Mouse (Mus musculus) kidney, postnatal 0 days (tissue): ENCODE results near the gene Pum1. TPM values are rescaled to one million over a fixed set of nuclear protein-coding genes. Genes with fewer than 3 reads are reported as not detected.

Source experiments
- ATAC-seq: fragments of 200-750 bp; cut with Nextera tagmentation; replicated peaks from 2 replicates; pipeline ENCODE4 v1.8.0; 2017; ENCODE audit warnings: low read depth, moderate number of reproducible peaks, moderate TSS enrichment, moderate library complexity; ENCODE audit not compliant: low FRiP score
- DNase-seq: peaks from one replicate; pipeline ENCODE4 v3.0.0-alpha.2; 2016; ENCODE audit warnings: low spot score
- H3K27ac ChIP-seq: fragments of 300-500 bp; sonication (generic); 2 replicates; pipeline ENCODE4 v1.5.1; 2014; ENCODE audit warnings: mild to moderate bottlenecking
- H3K27me3 ChIP-seq: fragments of 300-500 bp; sonication (generic); 2 replicates; pipeline ENCODE4 v1.6.1; 2014; ENCODE audit warnings: low read length, mixed read lengths; ENCODE audit not compliant: insufficient read depth
- H3K36me3 ChIP-seq: fragments of 300-500 bp; sonication (generic); 2 replicates; pipeline ENCODE4 v1.6.1; 2014; ENCODE audit warnings: low read length, mixed read lengths; ENCODE audit not compliant: insufficient read depth
- H3K4me1 ChIP-seq: fragments of 300-500 bp; sonication (generic); replicated peaks from 2 replicates; pipeline ENCODE4 v1.6.1; 2014; ENCODE audit warnings: antibody characterized with exemption, low read length, mixed read lengths; ENCODE audit not compliant: insufficient read depth
- H3K4me2 ChIP-seq: fragments of 300-500 bp; sonication (generic); 2 replicates; pipeline ENCODE4 v1.6.1; 2014; ENCODE audit warnings: mild to moderate bottlenecking, low read length, moderate library complexity, mixed read lengths
- H3K4me3 ChIP-seq: fragments of 300-500 bp; sonication (generic); replicated peaks from 2 replicates; pipeline ENCODE4 v1.5.1; 2014; ENCODE audit warnings: low read depth, low read length
- H3K9ac ChIP-seq: fragments of 300-500 bp; sonication (generic); 2 replicates; pipeline ENCODE4 v1.6.1; 2014; ENCODE audit warnings: low read depth, low read length
- H3K9me3 ChIP-seq: fragments of 300-500 bp; sonication (generic); replicated peaks from 2 replicates; pipeline ENCODE4 v1.6.1; 2016; ENCODE audit warnings: low read length, inconsistent platforms, mixed read lengths
- CTCF ChIP-seq: IDR thresholded peaks from 2 replicates; pipeline ENCODE4 v1.5.1; 2016; ENCODE audit warnings: antibody characterized with exemption, low read depth, mild to moderate bottlenecking, moderate library complexity
- WGBS: fragments of 180-500 bp; shearing (Covaris S2); extraction: QIAGEN DNeasy Blood & Tissue Kit; methylation state at CpG from one replicate; pipeline ENCODE4 v1.1.7; 2014; 5-methylcytosine and 5-hydroxymethylcytosine counted together
- polyA plus RNA-seq: library from polyadenylated mRNA; unstranded; fragments of >200 nt; fragmentation: Nextera tagmentation; extraction: Ambion mirVana; gene quantifications from 2 replicates; pipeline ENCODE4 v1.2.1, GENCODE M21; 2015

Gene Pum1
- polyA plus RNA-seq, 1 experiment from 2014 or later, result 56.7 TPM

DNA sequence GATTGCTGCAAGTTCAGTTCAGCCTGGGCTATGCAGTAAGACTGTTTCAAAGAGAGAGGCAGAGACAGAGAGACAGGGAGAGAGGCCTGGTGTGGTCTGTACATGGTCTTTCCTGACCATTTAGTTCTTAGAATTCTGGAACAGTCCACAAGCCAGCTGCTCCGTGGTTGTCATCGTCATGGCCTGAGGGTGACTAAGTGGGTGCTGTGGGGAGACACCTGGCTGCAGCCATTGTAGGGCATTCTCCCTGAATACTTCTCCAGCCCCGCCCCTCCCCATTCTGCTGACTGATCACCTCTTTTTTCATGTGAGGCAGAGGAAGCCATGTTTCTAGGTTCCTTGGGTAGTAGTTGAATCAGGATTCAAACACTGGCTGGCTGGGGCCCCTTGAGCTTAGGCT is 156.7 kb downstream of the Pum1 start:
- Histone ChIP-seq H3K9me3 (no peaks in the 10 kb centered on the region), H3K4me1 (no peaks in the 10 kb centered on the region)
- no peak for ATAC-seq

DNA sequence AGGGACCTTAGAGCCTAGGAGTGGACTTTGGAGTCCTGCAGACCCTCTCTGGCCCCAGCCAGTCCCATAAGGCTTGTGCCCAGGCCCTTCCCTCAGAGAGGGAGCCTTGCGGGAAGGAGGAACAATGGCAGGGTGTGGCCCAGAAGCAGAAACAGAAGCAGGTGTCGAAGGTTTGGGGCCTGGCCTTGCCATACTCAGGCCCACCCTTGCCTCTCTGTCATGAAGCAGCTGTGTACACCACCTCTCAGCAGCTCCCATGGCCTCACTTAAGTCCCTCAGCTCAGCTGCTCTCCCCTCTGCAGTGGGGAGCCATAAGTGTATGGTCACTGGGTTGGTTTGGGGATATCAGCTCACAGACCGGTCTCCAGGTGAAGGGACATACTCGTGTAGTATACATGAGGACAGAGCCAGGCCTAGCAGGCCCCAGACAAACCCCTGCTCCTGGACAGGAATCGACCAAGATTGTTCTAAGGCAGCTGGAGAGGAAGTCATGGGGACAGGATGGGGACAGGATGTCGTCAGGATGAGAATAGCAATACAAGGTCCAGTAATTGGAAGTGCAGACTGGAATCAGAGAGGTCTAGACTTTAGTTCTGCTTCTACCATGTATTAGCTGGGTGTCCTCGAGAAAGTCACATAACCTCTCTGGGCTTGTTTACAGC is 157.6 kb downstream of the Pum1 start:
- no peak overlapping the region for H3K4me3 ChIP-seq
- no peak overlapping the region for H3K9ac ChIP-seq
- TF ChIP-seq CTCF, result no peak
- 0 out of 2 replicates have a peak, but pooled peaks cover 6% of the 10 kb centered on the region for H3K36me3 ChIP-seq
- no peak overlapping the region for H3K27ac ChIP-seq
- no peaks in the 10 kb centered on the region for H3K9me3 ChIP-seq
- H3K27me3 ChIP-seq, result no peaks in the 10 kb centered on the region
- ATAC-seq (no peak), DNase-seq (no peak)
- no peaks in the 10 kb centered on the region for H3K4me1 ChIP-seq
- 73% methylated on average over 7 of the region's 7 CpGs for WGBS
- H3K4me2 ChIP-seq, result no peak overlapping the region

More for the DNA sequence above, 156.7 kb downstream of the Pum1 start:
- Histone ChIP-seq H3K4me3 (no peak overlapping the region), H3K36me3 (0 out of 2 replicates have a peak, but pooled peaks cover 6% of the 10 kb centered on the region), H3K9ac (no peak overlapping the region), H3K4me2 (no peak overlapping the region), H3K27me3 (no peaks in the 10 kb centered on the region), H3K27ac (no peak overlapping the region)
- 82% methylated on average over 3 of the region's 3 CpGs for whole genome bisulfite sequencing
- DNase-seq, result no peak
- TF ChIP-seq CTCF, result no peak

DNA sequence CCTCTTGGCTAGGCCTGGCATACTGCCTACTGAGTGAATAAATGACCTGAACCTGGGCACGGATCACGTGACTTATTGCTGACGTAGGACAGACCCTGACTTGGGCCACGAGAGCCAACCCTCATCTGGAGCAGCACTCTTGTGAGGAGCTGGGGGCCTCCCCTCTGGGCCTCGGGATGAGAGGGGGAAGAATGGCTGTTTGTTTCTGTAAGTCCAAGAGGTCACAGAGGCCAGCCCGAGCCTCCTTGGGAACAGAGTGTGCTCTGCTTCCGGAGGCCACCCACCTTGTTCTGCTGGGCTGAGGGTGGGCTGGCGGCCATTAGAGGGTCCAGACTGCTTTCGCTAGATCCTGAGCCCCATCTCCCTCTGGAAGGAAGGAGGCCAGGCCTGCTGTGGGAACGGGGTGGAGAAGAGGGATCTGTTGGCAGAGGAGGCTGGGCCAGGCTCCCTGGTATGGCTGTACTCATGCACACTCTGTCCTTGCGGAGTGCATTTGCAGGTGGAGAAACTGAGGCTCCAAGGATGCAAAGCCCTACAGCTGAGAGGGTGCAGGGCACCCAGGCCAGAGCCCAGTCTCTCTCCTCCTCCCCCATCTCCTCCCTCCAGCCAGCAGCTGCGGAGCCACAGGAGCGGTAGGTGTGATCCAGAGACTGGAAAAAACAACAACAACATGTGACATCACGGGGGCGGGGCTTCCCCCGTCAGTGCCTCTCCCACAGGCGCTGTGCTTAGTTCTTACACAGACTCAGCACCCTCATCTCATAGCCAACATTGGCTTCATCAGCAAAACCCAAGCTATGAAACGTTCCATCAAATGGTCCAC is 165.9 kb downstream of the Pum1 start:
- Histone ChIP-seq H3K36me3 (no peaks in the 10 kb centered on the region), H3K9me3 (no peaks in the 10 kb centered on the region), H3K27ac (peak overlapping the region; percentile 88), H3K27me3 (no peaks in the 10 kb centered on the region), H3K9ac (0 out of 2 replicates have a peak overlapping the region, but pooled peaks have one; percentile 25), H3K4me1 (peaks cover 8% of the 10 kb centered on the region), H3K4me3 (no peak overlapping the region), H3K4me2 (peak overlapping the region; percentile 25)
- ATAC-seq (peak; percentile 87), DNase-seq (peak; percentile 77)
- TF ChIP-seq CTCF, result no peak
- WGBS, result 7% methylated on average over 18 of the region's 18 CpGs

Other genes with a start within 250 kb of the Pum1 start
- 1.4 and 1.6 TPM in 2 replicates for gene Nkain1, start 89.1 kb upstream of the Pum1 start, polyA plus RNA-seq
- gene Sdc3, start 129.2 kb downstream of the Pum1 start, polyA plus RNA-seq, result 14.9 and 16.2 TPM in 2 replicates
- gene Laptm5, start 249.8 kb downstream of the Pum1 start, polyA plus RNA-seq, result 24.2 and 26.8 TPM in 2 replicates